Mouse (Mus musculus): Measurements from ENCODE around the gene Hmcn1. TPM values are rescaled to one million over a fixed set of nuclear protein-coding genes. Genes with fewer than 3 reads are reported as not detected.

Gene Hmcn1
- polyA plus RNA-seq, 1 experiment, result 0.12 TPM

DNA sequence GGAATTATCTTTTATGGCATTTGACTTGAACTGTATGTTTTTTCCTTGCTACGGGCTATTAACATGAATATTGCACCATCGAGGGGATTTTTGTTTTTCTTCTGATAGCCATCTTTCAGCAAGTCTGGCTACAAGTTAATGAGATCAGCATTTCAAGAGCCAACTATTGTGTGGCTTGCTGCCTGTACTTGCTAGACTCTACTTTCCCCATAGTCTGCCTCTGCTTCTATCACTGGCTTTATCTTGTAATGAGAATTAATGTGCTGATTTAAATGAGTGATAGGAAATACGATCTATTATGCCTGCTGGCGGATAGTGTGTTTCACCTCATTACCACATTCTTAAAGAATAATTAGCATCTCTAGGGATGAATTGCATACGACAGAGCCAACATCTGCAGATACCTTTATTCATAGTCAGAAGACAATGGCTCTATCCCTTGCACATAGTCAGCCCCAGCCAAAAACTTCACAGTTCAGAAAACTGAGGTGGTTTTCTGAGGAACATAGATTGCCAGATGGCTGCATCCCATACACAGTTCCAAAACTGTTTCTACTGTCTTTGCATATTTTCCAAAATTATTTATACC, 33.7 kb downstream of the Hmcn1 start:
- no peak overlapping the region for H3ac ChIP-seq (ENCODE audit: control insufficient read depth, insufficient read length)
- no peak overlapping the region for H3K4me2 ChIP-seq (ENCODE audit: low read depth)
- no peaks in the 10 kb centered on the region for H3K36me3 ChIP-seq (ENCODE audit: control insufficient read depth, insufficient read depth)
- H3K79me2 ChIP-seq (ENCODE audit: control insufficient read depth, insufficient read depth), result no peaks in the 10 kb centered on the region
- TF ChIP-seq E2F4 (IDR thresholded peaks at IDR 0.05; ENCODE audit: insufficient read depth) (no peak), CEBPB (IDR thresholded peaks at IDR 0.05; ENCODE audit: insufficient read depth, poor library complexity, severe bottlenecking) (no peak), MYOG (IDR thresholded peaks at IDR 0.05; ENCODE audit: control insufficient read depth in 1 of 3, insufficient read depth in 1 of 3, insufficient read length in 2 of 3, low read depth in 2 of 3) (no peak), MYOD1 (IDR thresholded peaks at IDR 0.05; ENCODE audit: control insufficient read depth in 1 of 3, insufficient read length in 2 of 3, low read depth in 2 of 3) (no peak), MAX (IDR thresholded peaks at IDR 0.05; ENCODE audit: low read depth) (no peak), USF1 (IDR thresholded peaks at IDR 0.05; ENCODE audit: low read depth) (no peak), POLR2A (IDR thresholded peaks at IDR 0.05; ENCODE audit: insufficient read length, low read depth) (no peak), TCF3 (IDR thresholded peaks at IDR 0.05; ENCODE audit: insufficient read length, low read depth) (no peak), SRF (IDR thresholded peaks at IDR 0.05; ENCODE audit: control insufficient read depth, insufficient read length, low read depth) (no peak), POLR2AphosphoS2 (IDR thresholded peaks at IDR 0.05; ENCODE audit: insufficient read length, low read depth) (no peak), TCF12 (IDR thresholded peaks at IDR 0.05; ENCODE audit: insufficient read depth, poor library complexity, severe bottlenecking) (no peak), REST (IDR thresholded peaks at IDR 0.05; ENCODE audit: insufficient read depth, insufficient read length) (no peak)
- H3K27me3 ChIP-seq (ENCODE audit: control insufficient read depth, insufficient read depth, insufficient read length), result no peaks in the 10 kb centered on the region
- H3K4me3 ChIP-seq, result no peak overlapping the region

- Histone ChIP-seq H3ac (ENCODE audit: control insufficient read depth, insufficient read length) (no peak overlapping the region), H3K4me2 (ENCODE audit: low read depth) (no peak overlapping the region), H3K36me3 (ENCODE audit: control insufficient read depth, insufficient read depth) (no peaks in the 10 kb centered on the region), H3K4me3 (no peak overlapping the region), H3K27me3 (ENCODE audit: control insufficient read depth, insufficient read depth, insufficient read length) (no peaks in the 10 kb centered on the region), H3K79me2 (ENCODE audit: control insufficient read depth, insufficient read depth) (no peaks in the 10 kb centered on the region)
- TF ChIP-seq TCF12 (IDR thresholded peaks at IDR 0.05; ENCODE audit: insufficient read depth, poor library complexity, severe bottlenecking), result no peak
- TF ChIP-seq POLR2AphosphoS2 (IDR thresholded peaks at IDR 0.05; ENCODE audit: insufficient read length, low read depth), result no peak
- no peak for TF ChIP-seq REST (IDR thresholded peaks at IDR 0.05; ENCODE audit: insufficient read depth, insufficient read length)
- TF ChIP-seq TCF3 (IDR thresholded peaks at IDR 0.05; ENCODE audit: insufficient read length, low read depth), result no peak
- TF ChIP-seq SRF (IDR thresholded peaks at IDR 0.05; ENCODE audit: control insufficient read depth, insufficient read length, low read depth), result no peak
- TF ChIP-seq USF1 (IDR thresholded peaks at IDR 0.05; ENCODE audit: low read depth), result no peak
- no peak for TF ChIP-seq E2F4 (IDR thresholded peaks at IDR 0.05; ENCODE audit: insufficient read depth)
- TF ChIP-seq MYOD1 (IDR thresholded peaks at IDR 0.05; ENCODE audit: control insufficient read depth in 1 of 3, insufficient read length in 2 of 3, low read depth in 2 of 3), result no peak
- TF ChIP-seq CEBPB (IDR thresholded peaks at IDR 0.05; ENCODE audit: insufficient read depth, poor library complexity, severe bottlenecking), result no peak
- TF ChIP-seq MYOG (IDR thresholded peaks at IDR 0.05; ENCODE audit: control insufficient read depth in 1 of 3, insufficient read depth in 1 of 3, insufficient read length in 2 of 3, low read depth in 2 of 3), result no peak
- no peak for TF ChIP-seq POLR2A (IDR thresholded peaks at IDR 0.05; ENCODE audit: insufficient read length, low read depth)
- no peak for TF ChIP-seq MAX (IDR thresholded peaks at IDR 0.05; ENCODE audit: low read depth)
Observed at GRCm38 (mm10) chr1:150951004-150951403, 42.2 kb downstream of the Hmcn1 start.

GRCm38 (mm10) chr1:150950046-150950445, 43.2 kb downstream of the Hmcn1 start:
- Histone ChIP-seq H3K27me3 (ENCODE audit: control insufficient read depth, insufficient read depth, insufficient read length) (peaks cover under 1% of the 10 kb centered on the region), H3K4me3 (no peak overlapping the region), H3K4me2 (ENCODE audit: low read depth) (no peak overlapping the region), H3K79me2 (ENCODE audit: control insufficient read depth, insufficient read depth) (no peaks in the 10 kb centered on the region), H3K36me3 (ENCODE audit: control insufficient read depth, insufficient read depth) (no peaks in the 10 kb centered on the region), H3ac (ENCODE audit: control insufficient read depth, insufficient read length) (no peak overlapping the region)
- TF ChIP-seq E2F4 (IDR thresholded peaks at IDR 0.05; ENCODE audit: insufficient read depth) (no peak), CEBPB (IDR thresholded peaks at IDR 0.05; ENCODE audit: insufficient read depth, poor library complexity, severe bottlenecking) (no peak), SRF (IDR thresholded peaks at IDR 0.05; ENCODE audit: control insufficient read depth, insufficient read length, low read depth) (no peak), USF1 (IDR thresholded peaks at IDR 0.05; ENCODE audit: low read depth) (no peak), MAX (IDR thresholded peaks at IDR 0.05; ENCODE audit: low read depth) (no peak), POLR2AphosphoS2 (IDR thresholded peaks at IDR 0.05; ENCODE audit: insufficient read length, low read depth) (no peak), TCF12 (IDR thresholded peaks at IDR 0.05; ENCODE audit: insufficient read depth, poor library complexity, severe bottlenecking) (no peak), MYOG (IDR thresholded peaks at IDR 0.05; ENCODE audit: control insufficient read depth in 1 of 3, insufficient read depth in 1 of 3, insufficient read length in 2 of 3, low read depth in 2 of 3) (no peak), POLR2A (IDR thresholded peaks at IDR 0.05; ENCODE audit: insufficient read length, low read depth) (no peak), MYOD1 (IDR thresholded peaks at IDR 0.05; ENCODE audit: control insufficient read depth in 1 of 3, insufficient read length in 2 of 3, low read depth in 2 of 3) (no peak), TCF3 (IDR thresholded peaks at IDR 0.05; ENCODE audit: insufficient read length, low read depth) (no peak), REST (IDR thresholded peaks at IDR 0.05; ENCODE audit: insufficient read depth, insufficient read length) (no peak)

- Histone ChIP-seq H3K79me2 (ENCODE audit: control insufficient read depth, insufficient read depth) (no peaks in the 10 kb centered on the region), H3ac (ENCODE audit: control insufficient read depth, insufficient read length) (no peak overlapping the region), H3K27me3 (ENCODE audit: control insufficient read depth, insufficient read depth, insufficient read length) (peaks cover 6% of the 10 kb centered on the region), H3K36me3 (ENCODE audit: control insufficient read depth, insufficient read depth) (no peaks in the 10 kb centered on the region), H3K4me2 (ENCODE audit: low read depth) (no peak overlapping the region), H3K4me3 (no peak overlapping the region)
- TF ChIP-seq CEBPB (IDR thresholded peaks at IDR 0.05; ENCODE audit: insufficient read depth, poor library complexity, severe bottlenecking), result no peak
- TF ChIP-seq USF1 (IDR thresholded peaks at IDR 0.05; ENCODE audit: low read depth), result no peak
- TF ChIP-seq MYOG (IDR thresholded peaks at IDR 0.05; ENCODE audit: control insufficient read depth in 1 of 3, insufficient read depth in 1 of 3, insufficient read length in 2 of 3, low read depth in 2 of 3), result no peak
- no peak for TF ChIP-seq SRF (IDR thresholded peaks at IDR 0.05; ENCODE audit: control insufficient read depth, insufficient read length, low read depth)
- TF ChIP-seq E2F4 (IDR thresholded peaks at IDR 0.05; ENCODE audit: insufficient read depth), result no peak
- TF ChIP-seq POLR2A (IDR thresholded peaks at IDR 0.05; ENCODE audit: insufficient read length, low read depth), result no peak
- TF ChIP-seq TCF12 (IDR thresholded peaks at IDR 0.05; ENCODE audit: insufficient read depth, poor library complexity, severe bottlenecking), result no peak
- no peak for TF ChIP-seq TCF3 (IDR thresholded peaks at IDR 0.05; ENCODE audit: insufficient read length, low read depth)
- no peak for TF ChIP-seq POLR2AphosphoS2 (IDR thresholded peaks at IDR 0.05; ENCODE audit: insufficient read length, low read depth)
- TF ChIP-seq MYOD1 (IDR thresholded peaks at IDR 0.05; ENCODE audit: control insufficient read depth in 1 of 3, insufficient read length in 2 of 3, low read depth in 2 of 3), result no peak
- TF ChIP-seq REST (IDR thresholded peaks at IDR 0.05; ENCODE audit: insufficient read depth, insufficient read length), result no peak
- TF ChIP-seq MAX (IDR thresholded peaks at IDR 0.05; ENCODE audit: low read depth), result no peak
Observed at GRCm38 (mm10) chr1:150948911-150949310, 44.3 kb downstream of the Hmcn1 start.

Data from myocyte (in vitro differentiated cells).